ENCODE assay signal across 7 mouse cellular contexts in the genomic region with DNA sequence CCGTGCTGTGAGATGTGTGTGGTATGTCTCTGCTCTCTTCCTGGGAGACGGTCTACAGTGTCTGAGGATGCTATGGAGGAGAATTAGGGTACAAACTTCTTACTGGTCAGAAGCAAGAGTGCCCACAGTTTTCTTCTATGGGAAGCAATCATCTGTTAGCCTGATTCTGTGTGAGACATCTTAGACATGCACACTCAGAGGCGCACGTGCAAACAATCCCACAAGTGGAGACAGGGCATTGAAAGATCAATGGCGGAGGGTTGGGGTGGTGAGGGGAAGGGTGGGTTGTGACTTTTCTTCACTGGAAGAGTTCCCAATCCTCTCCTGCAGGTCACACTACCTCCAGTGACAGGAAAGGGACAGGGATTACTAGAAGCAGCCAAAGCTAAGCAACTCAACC. TPM values are rescaled to one million over a fixed set of nuclear protein-coding genes. Genes with fewer than 3 reads are reported as not detected.
A peak's percentile ranks its signal among the peaks of the same experiment; 100 is the strongest.
DNase-seq lines count a peak whose midpoint lies in the region; ATAC-seq and TF ChIP-seq lines count a peak whose summit lies in the region.

No protein-coding gene starts in this region.

- H3K4me1 ChIP-seq in spleen, adult 2 months (ENCODE audit: control insufficient read depth, insufficient read depth, insufficient read length): peaks cover 3% of the 10 kb centered on the region; the same call in 1 of the 2 replicates
- peaks cover 9% of the 10 kb centered on the region for H3K4me1 ChIP-seq in forebrain, embryonic 15.5 days
- peaks cover 3% of the 10 kb centered on the region for H3K4me1 ChIP-seq in liver, embryonic 13.5 days (replicated peaks)

- TF ChIP-seq CTCF in spleen, adult 2 months (IDR thresholded peaks at IDR 0.05; ENCODE audit: extremely low read depth, insufficient read depth, insufficient read length, insufficient replicate concordance): no peak

- 0 out of 2 replicates have a peak overlapping the region, but pooled peaks have one; percentile 24 for H3K27ac ChIP-seq in spleen, adult 2 months (ENCODE audit: insufficient read depth, low read length)
- H3K27ac ChIP-seq in forebrain, embryonic 15.5 days (replicated peaks): no peak overlapping the region
- no peak overlapping the region for H3K27ac ChIP-seq in liver, embryonic 13.5 days

- no peaks in the 10 kb centered on the region for H3K9me3 ChIP-seq in forebrain, embryonic 15.5 days
- H3K9me3 ChIP-seq in liver, embryonic 13.5 days (replicated peaks): no peaks in the 10 kb centered on the region

- ATAC-seq in forebrain, embryonic 15.5 days (replicated peaks): no peak
- ATAC-seq in liver, embryonic 13.5 days (ENCODE audit: low read depth): no peak
- no peak for ATAC-seq in erythroid progenitor cell, adult 5-6 weeks (replicated peaks; ENCODE audit: low FRiP score, poor library complexity, severe bottlenecking)

- no peak for DNase-seq in spleen, adult 2 months (ENCODE audit: low read depth in 1 of 2, low spot score in 2 of 2)
- no peak for DNase-seq in spleen, adult 12 weeks (ENCODE audit: low spot score)
- DNase-seq in liver, embryonic 13.5 days: no peak
- DNase-seq in right cerebral cortex, adult 18-20 months: no peak
- no peak for DNase-seq in layer of hippocampus, adult 9-10 months (ENCODE audit: low spot score)

- TF ChIP-seq POLR2A in spleen, adult 2 months (IDR thresholded peaks at IDR 0.05; ENCODE audit: low read depth, low read length): no peak

- H3K9ac ChIP-seq in forebrain, embryonic 15.5 days (replicated peaks): peak overlapping the region; percentile 49
- peak overlapping the region; percentile 59 for H3K9ac ChIP-seq in liver, embryonic 13.5 days

- H3K4me3 ChIP-seq in spleen, adult 2 months (ENCODE audit: extremely low read depth, insufficient read depth, insufficient read length): peak overlapping the region; percentile 25; the same call in 1 of the 2 replicates
- H3K4me3 ChIP-seq in forebrain, embryonic 15.5 days: peak overlapping the region; percentile 52
- H3K4me3 ChIP-seq in liver, embryonic 13.5 days (replicated peaks): peak overlapping the region; percentile 51

- H3K4me2 ChIP-seq in forebrain, embryonic 15.5 days (replicated peaks): peak overlapping the region; percentile 95
- peak overlapping the region; percentile 65 for H3K4me2 ChIP-seq in liver, embryonic 13.5 days

- 85% methylated on average over 5 of the region's 5 CpGs for WGBS in spleen, adult 2 months
- 44% methylated on average over 5 of the region's 5 CpGs for WGBS in forebrain, embryonic 15.5 days
- 54% methylated on average over 5 of the region's 5 CpGs for WGBS in liver, embryonic 13.5 days (ENCODE audit: insufficient replicate concordance)

- H3K27me3 ChIP-seq in spleen, adult 2 months (ENCODE audit: control insufficient read depth, insufficient read depth, low read length): peaks cover 4% of the 10 kb centered on the region; the same call in 1 of the 2 replicates
- H3K27me3 ChIP-seq in forebrain, embryonic 15.5 days: peaks cover 9% of the 10 kb centered on the region; the same call in 1 of the 2 replicates
- H3K27me3 ChIP-seq in liver, embryonic 13.5 days: peaks cover 43% of the 10 kb centered on the region

- no peaks in the 10 kb centered on the region for H3K36me3 ChIP-seq in spleen, adult 2 months (ENCODE audit: control insufficient read depth, insufficient read depth, low read length)
- H3K36me3 ChIP-seq in forebrain, embryonic 15.5 days: no peaks in the 10 kb centered on the region
- no peaks in the 10 kb centered on the region for H3K36me3 ChIP-seq in liver, embryonic 13.5 days

RNA-seq across cellular contexts. Expression of a gene that starts 0.6 kb away (rescaled TPM):
- 6.9 and 7.0 TPM in 2 replicates for polyA plus RNA-seq in spleen, adult 2 months (2012; rRNA removed)
- 0.13 and 0.20 TPM in 2 replicates for polyA plus RNA-seq in forebrain, embryonic 15.5 days (2015; fragmentation: Nextera tagmentation; extraction: Ambion mirVana)
- 0.16 and 0.21 TPM in 2 replicates for polyA plus RNA-seq in liver, embryonic 13.5 days (2015; fragmentation: Nextera tagmentation; extraction: Ambion mirVana)
- total RNA-seq in erythroid progenitor cell, adult 5-6 weeks (2015; ENCODE audit: low replicate concordance): 1.3 TPM in 1 of 2 replicates, not detected in the other
- total RNA-seq in erythroid progenitor cell, adult 5-6 weeks (2017; ENCODE audit: low replicate concordance): 0.39 TPM in 1 of 2 replicates, not detected in the other

RNA-seq across cellular contexts. Expression of a gene that starts 25.0 kb away (rescaled TPM):
- polyA plus RNA-seq in spleen, adult 2 months (2012; rRNA removed): 16.2 and 17.4 TPM in 2 replicates
- polyA plus RNA-seq in forebrain, embryonic 15.5 days (2015; fragmentation: Nextera tagmentation; extraction: Ambion mirVana): not detected in 2 replicates
- polyA plus RNA-seq in liver, embryonic 13.5 days (2015; fragmentation: Nextera tagmentation; extraction: Ambion mirVana): not detected in 2 replicates
- not detected in 2 replicates for total RNA-seq in erythroid progenitor cell, adult 5-6 weeks (2015; ENCODE audit: low replicate concordance)
- total RNA-seq in erythroid progenitor cell, adult 5-6 weeks (2017; ENCODE audit: low replicate concordance): not detected in 2 replicates

Comparison
In these comparisons a context has a peak if more than half of its experiments do, and no peak if none do; other contexts are left out.
1. RNA of a gene that starts 25.0 kb away (polyA plus RNA-seq): 16.2 to 17.4 TPM in spleen, adult 2 months; not detected in forebrain, embryonic 15.5 days and not detected in liver, embryonic 13.5 days; every median in the first group is over 10 times any median in the second.
2. Peak in every context shown above with its lines, with median percentiles within 50 percentile points of each other: H3K4me3 ChIP-seq.